Mouse (Mus musculus) lung, adult 2 months (tissue): ENCODE measurements around the gene Elovl7.

Source experiments
- CTCF ChIP-seq: fragments of 200-500 bp; IDR thresholded peaks from 2 replicates; pipeline ENCODE4 v1.5.1; 2011; ENCODE audit warnings: mild to moderate bottlenecking, low read length, control low read depth; ENCODE audit not compliant: insufficient read depth
- POLR2A ChIP-seq: fragments of 200-500 bp; IDR thresholded peaks from 2 replicates; pipeline ENCODE4 v1.6.1; 2011; ENCODE audit warnings: low read depth, mild to moderate bottlenecking, control low read depth, low read length, borderline replicate concordance; ENCODE audit errors: extremely low read depth

DNA sequence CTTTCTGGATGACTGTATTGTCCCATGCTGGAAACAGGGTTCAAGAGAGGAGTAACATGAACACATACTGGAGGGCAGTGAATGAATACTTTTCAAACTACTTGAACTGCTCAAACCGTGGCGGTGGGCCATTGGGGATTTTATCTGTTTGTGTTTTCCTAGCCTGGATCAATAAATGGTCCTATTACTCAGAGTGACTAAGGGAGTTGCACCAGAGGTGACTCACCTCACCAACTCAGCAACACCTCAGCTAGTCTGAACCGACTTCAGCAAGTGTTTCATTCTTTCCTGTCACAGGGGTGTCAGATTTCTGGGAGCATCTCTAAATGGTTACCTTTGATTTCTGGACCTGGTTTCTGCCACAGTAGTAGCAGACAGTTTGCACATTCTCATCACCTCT is 15.0 kb downstream of the Elovl7 start:
- no peak for TF ChIP-seq POLR2A
- no peak for TF ChIP-seq CTCF
